Comparison of ENCODE assay signal across 10 mouse cellular contexts in the genomic region with DNA sequence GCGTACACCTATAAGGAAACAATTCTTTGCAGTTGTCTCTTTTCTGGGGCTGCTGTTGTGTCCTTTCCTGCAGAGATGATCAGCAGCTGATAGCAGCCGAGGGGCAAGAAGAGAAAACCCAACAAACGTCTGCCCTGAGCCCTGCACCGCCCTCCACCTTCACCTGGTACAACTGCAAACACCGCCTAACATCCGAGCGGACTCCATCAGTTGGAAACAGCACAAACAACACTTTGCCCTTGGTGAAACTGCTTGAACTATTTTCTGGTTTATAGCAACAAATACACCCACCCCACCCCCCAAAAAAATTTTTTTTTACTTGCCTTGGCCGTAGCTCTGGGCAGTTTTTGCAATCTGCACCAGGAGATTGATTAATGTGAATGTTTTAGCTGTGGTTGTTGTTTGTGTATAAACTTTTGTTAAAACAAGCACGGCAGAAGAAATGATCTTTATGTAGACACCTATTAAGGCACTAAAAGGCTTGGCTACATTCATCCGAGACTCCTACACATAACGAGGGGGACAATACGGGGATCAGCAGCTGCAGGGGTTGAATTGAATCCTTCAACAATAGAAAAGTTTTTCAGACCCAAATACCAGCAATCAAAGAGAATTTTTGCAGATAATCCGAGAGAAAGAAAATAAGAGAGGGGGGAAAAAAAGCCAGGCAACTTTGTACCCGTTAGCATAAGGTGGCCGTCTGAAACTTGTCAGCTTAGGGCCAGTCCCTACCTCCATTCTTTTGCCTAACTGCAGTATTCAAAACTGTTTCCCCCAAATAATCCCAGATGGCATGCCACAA. TPM values are rescaled to one million over a fixed set of nuclear protein-coding genes. Genes with fewer than 3 reads are reported as not detected.
DNase-seq lines count a peak whose midpoint lies in the region; ATAC-seq and TF ChIP-seq lines count a peak whose summit lies in the region.
"Had no signal": no experiment of that assay in that cellular context is flagged by ENCODE, and none has a peak within 500 bp of the region (broad histone marks: within the 10 kb centered on the region; RNA-seq: fewer than 3 reads in every experiment).

No protein-coding gene starts in this region.

- H3K9me3 ChIP-seq in lung, postnatal 0 days (ENCODE audit: low read length), result no peaks in the 10 kb centered on the region
- 0 out of 2 replicates have a peak, but pooled peaks cover 3% of the 10 kb centered on the region for H3K9me3 ChIP-seq in forebrain, embryonic 15.5 days
- H3K9me3 ChIP-seq in limb, embryonic 15.5 days, result no peaks in the 10 kb centered on the region

- 0 out of 2 replicates have a peak, but pooled peaks cover 3% of the 10 kb centered on the region for H3K4me1 ChIP-seq in lung, postnatal 0 days (ENCODE audit: insufficient read depth, low read depth, low read length)
- peaks cover 16% of the 10 kb centered on the region for H3K4me1 ChIP-seq in forebrain, embryonic 15.5 days
- H3K4me1 ChIP-seq in limb, embryonic 15.5 days, result peaks cover 8% of the 10 kb centered on the region; the same call in 1 of the 2 replicates

- no peak for ATAC-seq in lung, postnatal 0 days
- peak; percentile 57 for ATAC-seq in forebrain, embryonic 15.5 days (replicated peaks)
- ATAC-seq in limb, embryonic 15.5 days (ENCODE audit: insufficient number of reproducible peaks, low FRiP score, low TSS enrichment, low read depth), result no peak
- no peak for ATAC-seq in cerebellum, adult (ENCODE audit: insufficient number of reproducible peaks, low FRiP score, low TSS enrichment)
- ATAC-seq: Patski had no signal

- H3K27me3 ChIP-seq in lung, postnatal 0 days (replicated peaks; ENCODE audit: insufficient read depth, low read length), result peaks cover 14% of the 10 kb centered on the region; the same call in 1 of the 2 replicates
- H3K27me3 ChIP-seq in forebrain, embryonic 15.5 days, result no peaks in the 10 kb centered on the region
- peaks cover 25% of the 10 kb centered on the region for H3K27me3 ChIP-seq in limb, embryonic 15.5 days

- no peak overlapping the region for H3K27ac ChIP-seq in lung, postnatal 0 days (ENCODE audit: low read length)
- H3K27ac ChIP-seq in forebrain, embryonic 15.5 days (replicated peaks), result peak overlapping the region; percentile 65
- H3K27ac ChIP-seq in limb, embryonic 15.5 days, result no peak overlapping the region
- H3K27ac ChIP-seq: macrophage had no signal

- no peak for TF ChIP-seq CTCF in lung, postnatal 0 days (IDR thresholded peaks at IDR 0.05)

- no peaks in the 10 kb centered on the region for H3K36me3 ChIP-seq in lung, postnatal 0 days (ENCODE audit: insufficient read depth, low read length)
- no peaks in the 10 kb centered on the region for H3K36me3 ChIP-seq in forebrain, embryonic 15.5 days
- H3K36me3 ChIP-seq in limb, embryonic 15.5 days, result no peaks in the 10 kb centered on the region

- TF ChIP-seq EP300 in lung, postnatal 0 days (IDR thresholded peaks at IDR 0.05), result no peak

- no peak for DNase-seq in lung, postnatal 0 days (ENCODE audit: low spot score)
- no peak for DNase-seq in lung, postnatal 14 days
- DNase-seq in adrenal gland, postnatal 10 days, result no peak
- DNase-seq in cerebellum, adult 8-10 months, result no peak
- DNase-seq: right cerebral cortex, postnatal 14 days had no signal

- 0 out of 2 replicates have a peak overlapping the region, but pooled peaks have one; percentile 35 for H3K4me3 ChIP-seq in lung, postnatal 0 days (ENCODE audit: low read depth, low read length)
- H3K4me3 ChIP-seq in forebrain, embryonic 15.5 days, result peak overlapping the region; percentile 56
- H3K4me3 ChIP-seq in limb, embryonic 15.5 days, result peak overlapping the region; percentile 46; the same call in 1 of the 2 replicates

- H3K4me2 ChIP-seq in lung, postnatal 0 days (replicated peaks; ENCODE audit: low read depth, low read length), result no peak overlapping the region
- H3K4me2 ChIP-seq in forebrain, embryonic 15.5 days (replicated peaks), result peak overlapping the region; percentile 73
- H3K4me2 ChIP-seq in limb, embryonic 15.5 days, result peak overlapping the region; percentile 85

- H3K9ac ChIP-seq in lung, postnatal 0 days (replicated peaks; ENCODE audit: low read depth), result no peak overlapping the region
- no peak overlapping the region for H3K9ac ChIP-seq in forebrain, embryonic 15.5 days (replicated peaks)
- no peak overlapping the region for H3K9ac ChIP-seq in limb, embryonic 15.5 days

- WGBS in lung, postnatal 0 days, result 33% methylated on average over 15 of the region's 15 CpGs
- WGBS in forebrain, embryonic 15.5 days, result 6% methylated on average over 15 of the region's 15 CpGs
- WGBS in limb, embryonic 15.5 days, result 42% methylated on average over 15 of the region's 15 CpGs

RNA-seq across cellular contexts. Expression of a gene that starts 1.6 kb away (rescaled TPM):
- 21.2 and 24.7 TPM in 2 replicates for polyA plus RNA-seq in lung, postnatal 0 days (2015; fragmentation: Nextera tagmentation; extraction: Ambion mirVana)
- 20.8 and 23.1 TPM in 2 replicates for polyA plus RNA-seq in forebrain, embryonic 15.5 days (2015; fragmentation: Nextera tagmentation; extraction: Ambion mirVana)
- 15.1 and 17.1 TPM in 2 replicates for polyA plus RNA-seq in limb, embryonic 15.5 days (2015; fragmentation: Nextera tagmentation; extraction: Ambion mirVana)
- total RNA-seq in adrenal gland, postnatal 10 days (2021), result 10 to 100 TPM; 18.4 to 20.1 TPM

RNA-seq across cellular contexts. Expression of a gene that starts 27.1 kb away (rescaled TPM):
- polyA plus RNA-seq in lung, postnatal 0 days (2015; fragmentation: Nextera tagmentation; extraction: Ambion mirVana), result 314 and 340 TPM in 2 replicates
- polyA plus RNA-seq in forebrain, embryonic 15.5 days (2015; fragmentation: Nextera tagmentation; extraction: Ambion mirVana), result 414 and 439 TPM in 2 replicates
- 395 and 420 TPM in 2 replicates for polyA plus RNA-seq in limb, embryonic 15.5 days (2015; fragmentation: Nextera tagmentation; extraction: Ambion mirVana)
- total RNA-seq in adrenal gland, postnatal 10 days (2021), result 100 to 1,000 TPM; 178 to 190 TPM

RNA-seq across cellular contexts. Expression of a gene that starts 31.3 kb away (rescaled TPM):
- polyA plus RNA-seq in lung, postnatal 0 days (2015; fragmentation: Nextera tagmentation; extraction: Ambion mirVana), result not detected in 2 replicates
- not detected in 2 replicates for polyA plus RNA-seq in forebrain, embryonic 15.5 days (2015; fragmentation: Nextera tagmentation; extraction: Ambion mirVana)
- polyA plus RNA-seq in limb, embryonic 15.5 days (2015; fragmentation: Nextera tagmentation; extraction: Ambion mirVana), result not detected in 2 replicates
- under 1 TPM in 1 of 2 experiments, not detected in 1; 0.27 TPM for total RNA-seq in adrenal gland, postnatal 10 days (2021)
- polyA plus RNA-seq: macrophage, Patski had no signal

RNA-seq across cellular contexts. Expression of a gene that starts 31.9 kb away (rescaled TPM):
- polyA plus RNA-seq in lung, postnatal 0 days (2015; fragmentation: Nextera tagmentation; extraction: Ambion mirVana), result 7.6 and 7.8 TPM in 2 replicates
- polyA plus RNA-seq in forebrain, embryonic 15.5 days (2015; fragmentation: Nextera tagmentation; extraction: Ambion mirVana), result 14.6 and 15.9 TPM in 2 replicates
- 10.6 and 11.9 TPM in 2 replicates for polyA plus RNA-seq in limb, embryonic 15.5 days (2015; fragmentation: Nextera tagmentation; extraction: Ambion mirVana)
- 10 to 100 TPM; 12.2 to 12.7 TPM for total RNA-seq in adrenal gland, postnatal 10 days (2021)

RNA-seq across cellular contexts. Expression of a gene that starts 52.9 kb away (rescaled TPM):
- polyA plus RNA-seq in lung, postnatal 0 days (2015; fragmentation: Nextera tagmentation; extraction: Ambion mirVana), result not detected in 2 replicates
- 0.19 and 0.24 TPM in 2 replicates for polyA plus RNA-seq in forebrain, embryonic 15.5 days (2015; fragmentation: Nextera tagmentation; extraction: Ambion mirVana)
- polyA plus RNA-seq in limb, embryonic 15.5 days (2015; fragmentation: Nextera tagmentation; extraction: Ambion mirVana), result not detected in 2 replicates
- not detected for total RNA-seq in adrenal gland, postnatal 10 days (2021)
- polyA plus RNA-seq: macrophage, Patski had no signal
